Comparison of ENCODE assay signal across 24 mouse cellular contexts in the genomic region with DNA sequence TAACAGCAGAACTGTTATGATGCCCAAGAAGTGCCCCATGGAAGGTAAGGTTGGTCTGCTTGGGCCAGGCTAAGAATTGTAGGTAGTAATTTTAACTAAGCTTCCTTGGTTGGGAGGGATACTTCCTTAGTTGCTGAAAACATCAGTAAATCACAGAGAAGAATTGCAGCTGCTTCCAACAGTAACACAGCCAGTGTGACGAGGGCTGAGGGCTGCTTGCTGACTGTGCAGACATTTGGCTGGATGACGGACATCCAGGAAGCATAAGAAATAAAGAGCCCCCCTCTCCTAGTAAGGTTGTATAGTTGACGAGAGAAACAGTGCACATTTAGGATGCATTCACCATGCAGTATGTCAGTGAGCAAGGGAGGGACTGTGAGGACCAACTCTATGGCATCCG.
"Had no signal": no experiment of that assay in that cellular context is flagged by ENCODE, and none has a peak within 500 bp of the region (broad histone marks: within the 10 kb centered on the region; RNA-seq: fewer than 3 reads in every experiment).

No protein-coding gene starts in this region.

- H3K27me3 ChIP-seq: hindbrain, embryonic 12.5 days; intestine, embryonic 15.5 days; limb, embryonic 12.5 days; liver, embryonic 13.5 days; liver, embryonic 15.5 days had no signal

- H3K4me1 ChIP-seq: hindbrain, embryonic 10.5 days; hindbrain, embryonic 12.5 days; intestine, embryonic 15.5 days; liver, embryonic 13.5 days; liver, embryonic 15.5 days had no signal

- H3K27ac ChIP-seq: gastrocnemius, adult 2 months; heart, adult 2 months; hindbrain, embryonic 10.5 days; hindbrain, embryonic 12.5 days; hindbrain, embryonic 14.5 days; intestine, embryonic 15.5 days; layer of hippocampus, adult 2 months; left cerebral cortex, adult 2 months; limb, embryonic 10.5 days; limb, embryonic 12.5 days; liver, embryonic 13.5 days; liver, embryonic 15.5 days had no signal

- H3K4me3 ChIP-seq: gastrocnemius, adult 2 months; heart, adult 2 months; hindbrain, embryonic 10.5 days; hindbrain, embryonic 12.5 days; intestine, embryonic 15.5 days; layer of hippocampus, adult 2 months; left cerebral cortex, adult 2 months; limb, embryonic 10.5 days; limb, embryonic 12.5 days; liver, embryonic 13.5 days; liver, embryonic 15.5 days had no signal

- H3K4me2 ChIP-seq: heart, embryonic 11.5 days; hindbrain, embryonic 12.5 days; hindbrain, embryonic 14.5 days; intestine, embryonic 15.5 days; limb, embryonic 12.5 days; liver, embryonic 11.5 days; liver, embryonic 13.5 days; liver, embryonic 15.5 days had no signal

- H3K36me3 ChIP-seq: hindbrain, embryonic 10.5 days; hindbrain, embryonic 12.5 days; intestine, embryonic 15.5 days; limb, embryonic 10.5 days; limb, embryonic 12.5 days; liver, embryonic 13.5 days; liver, embryonic 15.5 days had no signal

- H3K9me3 ChIP-seq: hindbrain, embryonic 10.5 days; hindbrain, embryonic 12.5 days; intestine, embryonic 15.5 days; limb, embryonic 10.5 days; limb, embryonic 12.5 days; liver, embryonic 13.5 days; liver, embryonic 15.5 days had no signal

- H3K9ac ChIP-seq: hindbrain, embryonic 12.5 days; hindbrain, embryonic 14.5 days; intestine, embryonic 15.5 days; limb, embryonic 12.5 days; liver, embryonic 13.5 days; liver, embryonic 15.5 days; liver, postnatal 0 days had no signal

- ATAC-seq: forebrain, embryonic 16.5 days; hindbrain, embryonic 16.5 days; inflammation-experienced regulatory T-cells, adult 6 months; intestine, embryonic 15.5 days; intestine, postnatal 0 days; liver, postnatal 0 days had no signal

- DNase-seq: gastrocnemius, adult 2 months; gastrocnemius, postnatal 10 days; gastrocnemius, postnatal 25 days; heart, adult 2 months; heart, postnatal 10 days; heart, postnatal 4 days; liver; liver, embryonic 13.5 days; liver, postnatal 0 days had no signal
